Mouse (Mus musculus): Measurements from ENCODE around the gene Hsd3b2.
"Not testable (repeated sequence)": the region's sequence is repeated elsewhere in the genome, so short reads cannot be mapped to it uniquely, and the experiment has no call there.

The Hsd3b2 gene

DNA sequence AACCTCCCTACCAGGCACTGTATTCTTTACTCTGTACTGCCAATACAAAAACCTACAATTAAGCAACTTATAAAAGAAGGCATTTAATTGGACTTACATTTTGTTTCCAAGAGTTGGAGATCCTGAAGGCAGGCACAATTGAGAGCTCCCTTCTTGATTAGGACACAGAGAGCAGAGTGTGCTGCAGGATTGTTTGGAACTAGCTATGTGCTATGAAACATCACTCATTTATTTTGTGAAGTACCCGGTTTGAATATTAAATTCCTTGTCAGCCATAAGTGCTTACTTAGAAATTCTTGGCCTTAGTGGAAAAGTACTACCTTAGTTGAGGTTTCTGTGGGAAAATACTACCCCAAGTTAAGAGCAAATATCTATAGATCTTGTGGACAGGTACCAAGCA lies at the start of gene Hsd3b2:
Gene Hsd3b2, minus strand, starts transcription at position 168 of the 400 bp plus-strand sequence.
- peak; percentile 52 to 61 for DNase-seq

DNA sequence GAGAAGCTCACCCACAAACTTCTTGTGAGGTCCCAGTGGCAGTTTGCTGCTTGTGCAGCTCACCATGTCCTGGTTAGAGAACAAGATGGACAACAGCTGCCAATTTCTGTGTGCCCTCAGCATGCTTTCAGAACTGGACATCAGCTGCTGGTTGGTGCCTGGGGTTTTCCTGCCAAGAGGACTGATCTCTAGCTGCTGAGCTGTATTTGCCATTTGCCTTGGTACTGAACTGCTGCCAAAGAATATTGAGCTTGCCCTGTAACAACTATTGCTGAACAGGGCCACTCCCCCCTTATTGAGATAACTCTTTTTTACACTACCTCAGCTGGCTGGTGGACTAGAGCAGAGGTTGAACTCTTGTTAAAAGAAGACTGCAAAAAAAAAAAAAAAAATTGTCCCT lies 39.8 kb upstream of the Hsd3b2 start:
- DNase-seq, result peak; percentile 8 to 21

DNA sequence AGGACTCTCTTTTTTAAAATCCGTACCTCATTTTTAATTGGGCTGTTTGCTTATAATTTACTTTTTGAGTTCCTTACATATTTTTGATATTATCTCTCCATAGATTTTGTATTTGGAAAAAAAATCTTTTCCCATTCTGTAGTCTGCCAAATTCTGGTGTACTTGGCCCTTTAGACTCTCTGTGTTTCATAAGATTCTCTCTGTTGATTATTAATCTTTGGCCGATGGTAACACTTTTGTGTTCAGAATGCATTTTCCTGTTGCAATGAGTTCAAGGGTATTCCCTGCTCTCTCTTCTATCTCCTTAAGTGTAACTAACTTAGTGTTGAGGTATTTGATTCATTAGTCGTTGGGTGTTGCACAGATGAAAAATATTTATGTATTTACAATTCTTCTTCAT lies 32.5 kb upstream of the Hsd3b2 start:
- peak in 1 of 2 experiments; percentile 54 for DNase-seq

DNA sequence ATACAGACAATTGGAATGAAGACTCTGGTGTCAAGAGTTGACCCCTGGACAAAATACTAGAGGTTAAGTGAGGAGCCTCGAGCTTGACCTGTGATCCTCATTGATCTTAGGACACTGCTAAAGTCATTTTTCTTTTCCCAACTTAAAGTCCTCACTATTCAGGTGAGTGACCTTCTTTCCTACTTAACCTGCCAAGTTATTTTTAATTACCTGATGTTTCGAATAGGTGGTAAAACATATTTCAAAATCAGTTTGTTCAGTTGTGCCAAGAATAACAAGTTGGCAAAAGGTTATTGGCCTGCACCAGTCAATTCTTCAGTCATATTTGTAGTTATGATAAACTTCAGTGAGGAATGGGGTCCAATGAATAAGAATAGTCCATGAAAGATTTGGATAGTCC lies 27.8 kb upstream of the Hsd3b2 start:
- no peak for DNase-seq

DNA sequence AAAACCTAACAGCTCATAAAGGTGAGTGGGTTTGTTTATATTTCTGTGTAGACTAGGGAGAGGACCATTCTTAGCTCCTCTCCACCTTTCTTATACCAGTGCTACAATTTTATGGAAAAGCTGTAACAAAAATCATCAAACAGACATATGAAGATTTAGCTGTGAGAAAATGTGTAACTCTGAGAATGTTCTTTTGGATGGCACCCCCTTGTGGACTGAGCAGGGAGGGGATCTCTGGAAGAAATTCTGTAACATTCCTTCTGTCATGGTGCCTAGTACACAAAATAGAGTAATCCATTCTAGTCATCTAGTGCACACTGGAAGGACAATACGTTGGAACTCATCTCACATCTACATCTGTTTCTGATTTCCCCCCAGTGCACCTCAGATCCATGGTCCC lies 16.7 kb upstream of the Hsd3b2 start:
- not testable (repeated sequence) for DNase-seq

DNA sequence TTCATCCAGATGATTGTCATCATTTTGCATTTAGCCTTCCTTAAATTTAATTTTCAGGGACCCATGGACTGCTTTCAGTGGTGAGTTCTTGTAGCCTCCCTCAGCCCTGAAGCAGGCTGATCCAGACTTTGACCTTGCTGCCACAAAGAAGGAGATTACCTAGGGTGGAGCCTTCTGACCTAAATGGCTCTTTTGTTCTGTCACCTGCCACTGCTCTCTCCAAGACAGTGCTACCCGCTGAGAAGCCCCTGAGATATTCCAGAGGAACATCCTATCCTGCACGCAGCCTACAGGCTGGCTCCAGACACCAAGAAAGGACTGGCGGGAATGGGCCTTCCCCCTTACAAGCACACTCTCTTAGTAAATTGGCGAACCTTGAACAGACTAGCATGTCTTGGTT lies 10.0 kb upstream of the Hsd3b2 start:
- DNase-seq, result no peak

DNA sequence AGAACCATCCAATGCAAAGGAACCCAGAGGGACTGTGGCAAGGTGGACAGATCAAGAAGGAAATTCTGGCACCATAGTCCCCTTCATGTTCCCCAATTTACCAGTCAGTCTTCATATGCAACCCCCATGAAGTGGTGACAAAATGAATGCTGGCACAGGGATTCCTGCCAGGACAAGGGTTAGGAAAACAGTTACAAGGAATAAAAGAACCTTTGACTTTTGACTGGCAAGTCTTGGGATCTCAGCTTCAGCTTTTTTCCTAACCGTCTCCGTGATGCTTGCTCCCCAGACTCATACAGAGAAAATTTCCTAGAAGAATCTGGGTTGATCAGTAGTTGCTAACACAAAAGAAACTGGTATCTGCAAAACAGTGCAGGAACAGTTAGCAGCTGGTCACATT lies 9.4 kb upstream of the Hsd3b2 start:
- peak in 1 of 2 experiments; percentile 20 for DNase-seq

DNA sequence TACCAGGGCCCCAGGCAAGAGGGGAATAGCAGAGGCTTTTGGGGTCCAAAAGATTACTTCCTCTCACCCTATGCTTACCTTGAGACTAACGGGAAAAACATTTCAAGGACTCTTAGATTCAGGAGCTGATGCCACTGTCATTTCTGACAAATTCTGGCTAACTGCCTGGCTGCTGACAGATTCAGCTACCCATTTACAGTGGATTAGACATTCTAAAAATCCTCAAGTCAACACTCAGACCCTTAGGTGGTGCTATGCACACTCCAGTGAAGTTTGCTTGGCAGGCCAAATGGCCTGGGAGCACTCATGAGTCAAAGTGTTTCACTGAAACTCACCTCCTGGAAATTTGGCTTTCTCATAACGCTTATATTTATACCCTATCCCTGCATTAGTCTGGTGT lies 1.9 kb upstream of the Hsd3b2 start:
- peak; percentile 65 to 68 for DNase-seq

DNA sequence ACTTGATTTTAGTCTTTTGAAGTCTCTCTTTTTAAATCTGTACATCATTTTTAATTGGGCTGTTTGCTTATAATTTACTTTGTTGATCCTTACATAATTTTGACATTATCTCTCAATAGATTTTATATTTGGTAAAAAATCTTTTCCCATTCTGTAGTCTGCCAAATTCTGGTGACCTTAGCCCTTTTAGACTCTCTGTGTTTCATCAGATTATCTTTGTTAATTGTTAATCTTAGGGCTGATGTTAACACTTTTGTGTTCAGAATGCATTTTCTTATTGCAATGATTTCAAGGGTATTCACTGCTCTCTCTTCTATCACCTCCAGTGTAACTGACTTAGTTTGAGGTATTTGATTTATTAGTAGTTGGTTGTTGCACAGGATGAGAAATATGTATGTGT lies 3.6 kb downstream of the Hsd3b2 start:
- peak in 1 of 2 experiments; percentile 22 for DNase-seq

DNA sequence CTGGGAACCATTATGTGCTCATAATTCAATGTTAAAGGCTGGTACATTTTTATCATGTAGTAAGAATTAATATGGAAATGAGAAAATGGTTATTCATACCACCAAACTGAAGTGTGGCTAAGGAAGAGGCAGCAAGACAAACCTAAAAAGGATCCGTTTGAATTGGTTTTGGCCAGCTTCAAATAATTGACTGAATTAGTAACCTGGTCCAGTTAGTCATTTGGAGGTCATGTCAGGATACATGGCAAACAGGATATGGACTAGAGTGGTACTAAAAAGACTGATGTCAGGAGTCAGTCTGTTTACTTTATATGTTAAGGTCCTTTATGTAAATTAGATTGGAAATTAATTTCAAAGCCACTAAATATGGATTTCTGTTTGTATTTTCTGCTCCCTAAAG lies 41.9 kb downstream of the Hsd3b2 start:
- peak in 1 of 2 experiments; percentile 45 for DNase-seq

DNA sequence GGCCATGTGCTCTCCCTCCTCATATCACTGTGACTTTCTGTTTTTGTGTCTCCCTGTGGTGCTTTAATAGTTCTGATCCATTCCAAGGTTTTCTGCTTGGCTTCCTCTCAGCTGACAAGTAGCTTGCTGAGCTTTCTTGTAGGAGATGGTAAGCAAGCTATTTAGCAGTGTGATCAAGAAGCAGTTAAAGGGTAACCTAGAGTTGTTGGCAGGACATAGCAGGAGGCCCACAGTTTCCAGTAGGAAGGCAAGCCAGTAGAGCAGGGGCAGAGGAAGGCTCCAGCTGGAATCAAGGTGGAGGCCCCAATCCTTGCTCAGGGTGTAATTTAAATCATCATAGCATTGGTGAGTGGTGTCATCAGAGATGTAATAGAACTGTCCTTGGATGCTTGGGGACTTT lies 43.6 kb downstream of the Hsd3b2 start:
- DNase-seq, result peak; percentile 59 to 82
